Mouse (Mus musculus) hindbrain, embryonic 11.5 days (tissue): ENCODE measurements at regions not wholly inside any gene's neighbourhood (a gene's known extent, or its start where the extent isn't known, plus 50 kb on each side); places are given as distances from the start of the nearest gene placed in this dataset.

Experiments
- ATAC-seq: fragments of 200-750 bp; cut with Nextera tagmentation; 2 replicates; pipeline ENCODE4 v1.8.0; 2017; ENCODE audit warnings: mild to moderate bottlenecking, moderate TSS enrichment, moderate library complexity; ENCODE audit not compliant: low FRiP score
- DNase-seq: peaks from one replicate; pipeline ENCODE4 v3.0.0-alpha.2; 2015; ENCODE audit warnings: low spot score
- H3K27ac ChIP-seq: fragments of 300-500 bp; sonication (generic); 2 replicates; pipeline ENCODE4 v1.5.1; 2014; ENCODE audit warnings: mild to moderate bottlenecking, low read depth, low read length
- H3K27me3 ChIP-seq: fragments of 300-500 bp; sonication (generic); 2 replicates; pipeline ENCODE4 v1.6.1; 2014; ENCODE audit warnings: mild to moderate bottlenecking, low read length, moderate library complexity, mixed read lengths; ENCODE audit not compliant: control insufficient read depth, insufficient read depth
- H3K36me3 ChIP-seq: fragments of 300-500 bp; sonication (generic); 2 replicates; pipeline ENCODE4 v1.6.1; 2014; ENCODE audit warnings: mild to moderate bottlenecking, low read length, moderate library complexity, mixed read lengths; ENCODE audit not compliant: control insufficient read depth, insufficient read depth
- H3K4me1 ChIP-seq: fragments of 300-500 bp; sonication (generic); replicated peaks from 2 replicates; pipeline ENCODE4 v1.6.1; 2014; ENCODE audit warnings: low read length, mixed read lengths; ENCODE audit not compliant: control insufficient read depth, insufficient read depth
- H3K4me2 ChIP-seq: fragments of 300-500 bp; sonication (generic); replicated peaks from 2 replicates; pipeline ENCODE4 v1.6.1; 2014; ENCODE audit warnings: mild to moderate bottlenecking, low read depth, low read length
- H3K4me3 ChIP-seq: fragments of 300-500 bp; sonication (generic); 2 replicates; pipeline ENCODE4 v1.5.1; 2014; ENCODE audit warnings: low read depth, low read length
- H3K9ac ChIP-seq: fragments of 300-500 bp; sonication (generic); 2 replicates; pipeline ENCODE4 v1.6.1; 2014; ENCODE audit warnings: low read depth, low read length
- H3K9me3 ChIP-seq: fragments of 300-500 bp; sonication (generic); 2 replicates; pipeline ENCODE4 v1.6.1; 2016; ENCODE audit warnings: low read length; ENCODE audit not compliant: control insufficient read depth
- WGBS: fragments of 180-500 bp; shearing (Covaris S2); extraction: QIAGEN DNeasy Blood & Tissue Kit; methylation state at CpG from one replicate; pipeline ENCODE4 v1.1.7; 2014; 5-methylcytosine and 5-hydroxymethylcytosine counted together

DNA sequence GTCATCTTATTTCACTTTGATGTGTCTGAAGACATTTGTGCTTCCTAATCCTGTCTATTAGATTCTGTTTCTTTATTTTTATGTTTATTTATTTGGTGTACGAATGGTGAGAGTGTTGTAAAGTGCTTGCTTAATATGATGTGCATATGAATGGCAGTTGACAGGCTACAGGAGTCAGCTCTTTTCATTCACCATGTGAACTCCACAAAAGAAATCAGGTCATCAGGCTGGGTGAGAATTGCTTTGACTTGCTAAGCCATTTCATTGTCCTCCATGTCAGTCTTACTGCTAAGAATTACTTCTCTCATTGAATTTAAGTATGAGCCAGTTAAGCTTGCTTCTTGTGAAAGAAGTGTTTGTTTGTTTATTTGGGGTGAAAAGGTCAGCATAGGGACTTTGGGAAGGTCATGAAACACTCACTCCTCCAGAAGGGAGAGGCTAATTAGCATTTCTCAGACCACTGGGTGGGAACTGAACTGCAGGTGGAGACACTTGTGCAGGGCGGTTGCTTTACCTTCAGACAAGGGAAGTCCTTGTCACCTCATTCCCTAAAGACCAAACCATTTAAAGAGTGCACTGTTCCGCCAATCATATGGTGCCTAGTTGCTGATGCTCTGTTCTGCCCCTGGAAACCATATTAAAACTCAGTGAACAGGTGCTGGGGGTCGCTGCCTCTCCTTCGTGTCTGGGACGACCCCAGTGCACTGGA lies 1063.7 kb downstream of the Pcdh9 start:
- no peak overlapping the region for H3K9ac ChIP-seq
- H3K4me3 ChIP-seq = no peak overlapping the region
- no peaks in the 10 kb centered on the region for H3K9me3 ChIP-seq
- H3K27me3 ChIP-seq = no peaks in the 10 kb centered on the region
- H3K4me1 ChIP-seq = no peaks in the 10 kb centered on the region
- H3K27ac ChIP-seq = no peak overlapping the region
- no peaks in the 10 kb centered on the region for H3K36me3 ChIP-seq
- ATAC-seq (peak; percentile 56; the same call in 1 of the 2 replicates), DNase-seq (no peak)
- whole genome bisulfite sequencing = 46% methylated on average over 6 of the region's 6 CpGs
- H3K4me2 ChIP-seq = no peak overlapping the region

DNA sequence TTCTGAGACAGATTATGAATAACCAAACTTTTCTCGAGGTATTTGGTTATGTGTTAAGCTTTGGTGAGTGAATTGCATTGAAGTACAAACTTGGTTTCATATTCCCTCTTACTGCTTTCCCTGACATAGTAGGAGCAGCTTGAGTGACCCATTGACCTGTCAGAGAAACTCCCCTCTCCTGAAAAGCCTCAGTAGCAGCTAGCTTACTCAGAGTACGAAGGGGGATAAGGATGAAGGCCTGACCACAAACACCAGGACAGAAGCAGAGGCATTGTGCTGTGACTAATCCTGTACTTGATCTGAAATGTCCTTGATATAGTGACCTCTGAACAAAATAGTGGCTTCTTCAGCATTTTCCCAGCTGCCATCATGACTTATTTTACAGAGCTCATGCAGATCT lies 1070.4 kb downstream of the Pcdh9 start:
- Histone ChIP-seq H3K4me3 (no peak overlapping the region), H3K4me2 (no peak overlapping the region), H3K4me1 (no peaks in the 10 kb centered on the region), H3K9ac (no peak overlapping the region), H3K27ac (no peak overlapping the region), H3K27me3 (no peaks in the 10 kb centered on the region), H3K9me3 (no peaks in the 10 kb centered on the region), H3K36me3 (no peaks in the 10 kb centered on the region)
- WGBS = 73% methylated on average over 2 of the region's 2 CpGs
- ATAC-seq (no peak), DNase-seq (no peak)
